Mouse (Mus musculus) liver, postnatal 0 days (tissue): ENCODE measurements around the gene Cacna2d2. TPM values are rescaled to one million over a fixed set of nuclear protein-coding genes. Genes with fewer than 3 reads are reported as not detected.

Experiments used
- ATAC-seq: fragments of 200-750 bp; cut with Nextera tagmentation; 2 replicates; pipeline ENCODE4 v1.8.0; 2017; ENCODE audit warnings: mild to moderate bottlenecking, moderate library complexity
- DNase-seq: peaks from one replicate; pipeline ENCODE4 v3.0.0-alpha.2; 2016
- H3K27ac ChIP-seq: fragments of 300-500 bp; sonication (generic); 2 replicates; pipeline ENCODE4 v1.5.1; 2014; ENCODE audit warnings: antibody characterized with exemption, moderate library complexity, mild to moderate bottlenecking, low read depth
- H3K27me3 ChIP-seq: fragments of 300-500 bp; sonication (generic); 2 replicates; pipeline ENCODE4 v1.6.1; 2014; ENCODE audit warnings: low read length, control low read depth, mixed read lengths; ENCODE audit not compliant: insufficient read depth
- H3K36me3 ChIP-seq: fragments of 300-500 bp; sonication (generic); replicated peaks from 2 replicates; pipeline ENCODE4 v1.6.1; 2014; ENCODE audit warnings: mild to moderate bottlenecking, control low read depth, low read length, moderate library complexity, mixed read lengths; ENCODE audit not compliant: insufficient read depth
- H3K4me1 ChIP-seq: fragments of 300-500 bp; sonication (generic); 2 replicates; pipeline ENCODE4 v1.6.1; 2014; ENCODE audit warnings: antibody characterized with exemption, mild to moderate bottlenecking, control low read depth; ENCODE audit not compliant: insufficient read depth
- H3K4me2 ChIP-seq: fragments of 300-500 bp; sonication (generic); 2 replicates; pipeline ENCODE4 v1.6.1; 2014; ENCODE audit warnings: low read depth, mild to moderate bottlenecking, low read length, moderate library complexity, mixed read lengths
- H3K4me3 ChIP-seq: fragments of 300-500 bp; sonication (generic); 2 replicates; pipeline ENCODE4 v1.5.1; 2014; ENCODE audit warnings: low read depth, low read length
- H3K9ac ChIP-seq: fragments of 300-500 bp; sonication (generic); replicated peaks from 2 replicates; pipeline ENCODE4 v1.6.1; 2014; ENCODE audit warnings: mild to moderate bottlenecking, moderate library complexity
- H3K9me3 ChIP-seq: fragments of 300-500 bp; sonication (generic); 2 replicates; pipeline ENCODE4 v1.6.1; 2016; ENCODE audit warnings: mild to moderate bottlenecking, control low read depth, low read length, mixed read lengths
- CTCF ChIP-seq: sonication (generic); IDR thresholded peaks from 2 replicates; pipeline ENCODE4 v1.5.1; 2016; ENCODE audit warnings: antibody characterized with exemption, low read depth
- EP300 ChIP-seq: IDR thresholded peaks from 2 replicates; pipeline ENCODE4 v1.6.1; 2016; ENCODE audit warnings: antibody characterized with exemption, low read depth, mild to moderate bottlenecking
- WGBS: fragments of 180-500 bp; shearing (Covaris S2); extraction: QIAGEN DNeasy Blood & Tissue Kit; methylation state at CpG from one replicate; pipeline ENCODE4 v1.1.7; 2014; ENCODE audit not compliant: insufficient replicate concordance; 5-methylcytosine and 5-hydroxymethylcytosine counted together
- polyA plus RNA-seq: library from polyadenylated mRNA; unstranded; fragments of >200 nt; fragmentation: Nextera tagmentation; extraction: Ambion mirVana; gene quantifications from 2 replicates; pipeline ENCODE4 v1.2.1, GENCODE M21; 2015

Cacna2d2 gene
- polyA plus RNA-seq, 1 experiment from 2014 or later: not detected

DNA sequence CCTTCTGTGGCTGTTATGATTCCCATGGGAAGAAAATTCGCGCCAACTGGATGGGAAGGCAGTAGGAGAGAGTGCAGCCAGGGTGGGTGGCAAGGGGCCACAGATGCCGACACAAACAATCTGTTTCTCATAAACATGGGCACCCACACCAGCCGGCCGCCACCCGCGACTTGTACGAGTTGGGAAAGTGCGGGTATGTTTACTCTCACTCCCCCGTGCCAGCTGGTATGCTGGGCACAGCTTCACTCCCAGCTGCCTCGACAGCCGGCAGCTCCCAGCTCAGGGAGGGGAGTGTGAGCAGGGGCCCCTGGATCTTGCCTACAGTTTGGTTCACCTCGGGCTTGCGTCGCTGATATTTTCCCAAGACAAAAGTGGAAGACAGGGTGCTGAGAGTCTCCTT lies 57.3 kb downstream of the Cacna2d2 start:
- Histone ChIP-seq H3K36me3 (no peaks in the 10 kb centered on the region), H3K4me2 (no peak overlapping the region), H3K9me3 (no peaks in the 10 kb centered on the region), H3K4me1 (no peaks in the 10 kb centered on the region), H3K4me3 (no peak overlapping the region), H3K27me3 (no peaks in the 10 kb centered on the region), H3K27ac (no peak overlapping the region), H3K9ac (no peak overlapping the region)
- 65% methylated on average over 15 of the region's 15 CpGs for WGBS
- TF ChIP-seq CTCF (no peak), EP300 (no peak)
- no peak for ATAC-seq
- DNase-seq: no peak

DNA sequence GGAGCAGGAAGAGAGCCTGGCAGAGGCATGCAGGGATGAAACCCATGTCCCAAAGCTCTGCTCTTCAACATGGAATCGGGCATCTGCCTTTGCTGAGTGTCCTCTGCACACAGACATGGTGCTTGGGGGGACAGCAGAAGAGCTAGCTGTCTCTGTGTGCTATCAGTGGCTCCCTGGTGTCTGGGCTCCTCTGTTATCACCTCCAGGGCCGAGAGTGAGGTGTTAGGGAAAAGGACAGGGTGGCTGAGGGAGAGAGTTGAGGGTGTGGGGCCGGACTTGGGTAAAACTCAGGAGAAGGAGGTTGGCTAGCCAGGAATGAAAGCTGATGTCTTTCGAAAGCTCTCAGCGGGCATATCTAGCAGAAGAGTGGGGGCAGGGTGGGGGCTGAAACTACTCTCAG lies 63.5 kb downstream of the Cacna2d2 start:
- Histone ChIP-seq H3K9me3 (no peaks in the 10 kb centered on the region), H3K4me3 (no peak overlapping the region), H3K27ac (no peak overlapping the region), H3K4me2 (no peak overlapping the region), H3K4me1 (no peaks in the 10 kb centered on the region), H3K36me3 (no peaks in the 10 kb centered on the region), H3K9ac (no peak overlapping the region), H3K27me3 (no peaks in the 10 kb centered on the region)
- DNase-seq (no peak), ATAC-seq (no peak)
- TF ChIP-seq CTCF (no peak), EP300 (no peak)
- 42% methylated on average over 5 of the region's 5 CpGs for WGBS

DNA sequence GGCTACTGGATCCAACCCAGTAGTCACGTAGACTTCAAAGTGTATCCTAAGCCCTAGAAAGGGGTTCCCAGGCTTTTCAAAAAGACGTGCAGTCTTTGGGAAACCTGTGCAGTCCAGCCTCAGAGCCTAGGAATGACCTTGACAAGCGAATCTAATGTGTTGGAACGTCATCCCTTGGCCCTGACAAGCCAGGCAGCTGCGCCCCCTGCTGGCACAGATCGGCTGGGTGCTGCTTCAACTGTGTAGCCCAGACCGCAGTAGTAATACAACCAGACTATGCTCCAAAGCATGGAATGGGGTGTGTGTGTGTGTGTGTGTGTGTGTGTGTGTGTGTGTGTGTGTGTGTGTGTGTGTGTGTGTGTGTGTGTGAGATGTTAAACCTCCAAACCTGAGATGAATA lies 64.1 kb downstream of the Cacna2d2 start:
- Histone ChIP-seq H3K36me3 (no peaks in the 10 kb centered on the region), H3K27me3 (no peaks in the 10 kb centered on the region), H3K27ac (no peak overlapping the region), H3K4me1 (no peaks in the 10 kb centered on the region), H3K9me3 (no peaks in the 10 kb centered on the region), H3K4me2 (no peak overlapping the region), H3K4me3 (no peak overlapping the region), H3K9ac (no peak overlapping the region)
- TF ChIP-seq EP300: no peak
- peak; percentile 94 for TF ChIP-seq CTCF
- peak; percentile 88 for DNase-seq
- WGBS: 16% methylated on average over 7 of the region's 7 CpGs
- ATAC-seq: peak; percentile 64

DNA sequence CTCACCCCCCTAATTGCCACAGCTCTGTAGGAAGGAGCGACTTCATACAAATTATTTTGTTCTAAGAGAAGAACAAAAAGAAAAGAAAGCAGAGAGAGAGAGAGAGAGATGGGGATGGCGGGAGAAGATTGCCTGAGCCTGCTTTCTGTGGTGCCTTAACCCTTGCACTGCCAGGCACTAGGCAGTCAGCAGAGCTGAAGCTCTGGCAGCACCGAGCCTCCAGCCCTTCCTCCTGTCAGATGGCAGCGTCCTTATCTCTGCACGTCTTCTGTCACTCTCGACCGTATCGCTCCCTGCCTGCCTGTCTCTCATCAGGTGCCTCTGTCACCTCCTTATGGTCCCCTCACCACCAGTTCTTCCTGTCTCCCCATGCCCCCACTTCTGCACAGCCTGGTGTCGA lies 64.7 kb downstream of the Cacna2d2 start:
- ATAC-seq: peak; percentile 19; the same call in 1 of the 2 replicates
- 15% methylated on average over 9 of the region's 9 CpGs for WGBS
- no peaks in the 10 kb centered on the region for H3K36me3 ChIP-seq
- no peak for DNase-seq
- no peak for TF ChIP-seq CTCF
- no peak for TF ChIP-seq EP300
- no peak overlapping the region for H3K9ac ChIP-seq
- H3K4me2 ChIP-seq: no peak overlapping the region
- H3K27me3 ChIP-seq: no peaks in the 10 kb centered on the region
- no peaks in the 10 kb centered on the region for H3K9me3 ChIP-seq
- H3K4me1 ChIP-seq: no peaks in the 10 kb centered on the region
- no peak overlapping the region for H3K27ac ChIP-seq
- H3K4me3 ChIP-seq: no peak overlapping the region

DNA sequence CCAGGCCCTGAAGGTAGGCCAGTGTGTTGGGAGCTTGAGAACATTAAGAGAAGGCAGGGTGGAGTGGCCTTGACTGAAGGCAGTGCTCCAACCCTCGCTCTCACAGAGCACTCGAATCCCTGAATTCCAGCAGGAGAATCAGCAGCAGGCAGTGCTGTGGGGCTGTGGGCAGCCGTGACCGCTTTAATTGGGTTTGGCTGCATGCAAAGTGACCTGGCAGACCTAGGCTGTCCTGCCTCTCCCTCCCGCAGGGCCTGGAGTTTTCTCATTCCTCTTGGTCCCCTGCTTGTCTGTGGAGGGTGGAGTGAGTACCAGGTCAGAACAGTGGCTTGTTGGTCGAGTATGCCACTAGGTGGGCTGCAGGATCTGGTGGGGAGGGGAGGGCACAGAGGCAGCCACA lies 66.2 kb downstream of the Cacna2d2 start:
- ATAC-seq: no peak

DNA sequence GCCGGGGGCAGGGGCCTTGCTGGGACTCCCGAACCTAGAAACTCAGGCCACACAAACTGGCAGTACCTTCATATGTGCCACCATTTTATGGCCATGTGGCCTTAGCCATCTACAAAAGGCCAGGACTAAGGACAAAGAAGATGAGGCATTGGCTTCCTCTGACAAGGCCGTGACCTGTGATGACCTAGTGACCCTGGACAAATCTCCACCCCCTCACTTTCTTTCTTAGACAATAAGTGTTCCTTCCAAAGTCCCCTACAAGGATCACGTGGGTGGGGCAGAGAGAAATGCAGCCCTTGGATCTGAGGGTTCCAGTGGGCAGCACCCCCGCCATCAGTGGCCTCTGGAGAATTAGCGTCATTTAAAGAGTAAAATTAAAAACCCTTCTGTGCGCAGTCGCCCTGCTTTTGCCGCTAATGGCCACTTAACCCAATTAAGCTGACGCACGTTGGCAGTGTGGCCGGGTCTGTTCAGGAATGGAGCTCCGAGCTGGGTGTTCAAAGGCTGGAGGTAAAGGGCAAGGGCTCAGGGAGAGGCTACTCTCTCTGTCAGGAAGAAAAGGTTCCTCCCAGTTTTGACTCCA lies 69.9 kb downstream of the Cacna2d2 start:
- no peak for TF ChIP-seq EP300
- TF ChIP-seq CTCF: no peak
- H3K4me1 ChIP-seq: no peaks in the 10 kb centered on the region
- no peaks in the 10 kb centered on the region for H3K27me3 ChIP-seq
- no peaks in the 10 kb centered on the region for H3K9me3 ChIP-seq
- H3K36me3 ChIP-seq: no peaks in the 10 kb centered on the region
- 72% methylated on average over 13 of the region's 13 CpGs for WGBS
- ATAC-seq (no peak), DNase-seq (no peak)
- no peak overlapping the region for H3K4me2 ChIP-seq
- H3K9ac ChIP-seq: no peak overlapping the region
- H3K4me3 ChIP-seq: no peak overlapping the region
- H3K27ac ChIP-seq: no peak overlapping the region

More for the DNA sequence above, 66.2 kb downstream of the Cacna2d2 start:
- 47% methylated on average over 6 of the region's 6 CpGs for WGBS
- Histone ChIP-seq H3K4me3 (no peak overlapping the region), H3K4me1 (no peaks in the 10 kb centered on the region), H3K27me3 (no peaks in the 10 kb centered on the region), H3K36me3 (no peaks in the 10 kb centered on the region), H3K4me2 (no peak overlapping the region), H3K9ac (no peak overlapping the region), H3K9me3 (no peaks in the 10 kb centered on the region), H3K27ac (no peak overlapping the region)
- DNase-seq: no peak
- TF ChIP-seq EP300: no peak
- TF ChIP-seq CTCF: no peak

DNA sequence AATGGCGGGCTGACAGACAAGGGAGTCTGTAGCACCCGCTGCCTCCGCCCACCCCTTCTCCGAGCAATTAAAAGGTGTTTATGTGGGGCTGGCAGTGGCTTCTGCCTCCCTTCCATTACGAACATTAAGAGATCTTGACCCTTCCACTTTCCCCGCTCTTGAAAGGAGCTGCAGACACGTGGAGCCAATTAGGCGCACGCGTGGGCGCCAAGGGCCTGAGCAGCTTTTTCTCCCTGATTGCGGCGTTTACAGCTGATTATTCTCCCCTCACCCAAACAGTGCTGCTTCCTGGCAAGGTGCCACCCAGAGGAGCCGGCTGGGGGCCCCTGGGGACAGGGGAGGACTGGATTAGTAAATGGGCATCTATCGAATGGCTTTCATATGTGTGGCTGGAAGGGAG lies 71.0 kb downstream of the Cacna2d2 start:
- 72% methylated on average over 15 of the region's 15 CpGs for WGBS
- H3K9ac ChIP-seq: no peak overlapping the region

More for the DNA sequence above, 71.0 kb downstream of the Cacna2d2 start:
- H3K27me3 ChIP-seq: no peaks in the 10 kb centered on the region
- no peaks in the 10 kb centered on the region for H3K9me3 ChIP-seq
- H3K36me3 ChIP-seq: no peaks in the 10 kb centered on the region
- no peak overlapping the region for H3K27ac ChIP-seq
- TF ChIP-seq EP300: no peak
- TF ChIP-seq CTCF: no peak
- H3K4me3 ChIP-seq: no peak overlapping the region
- DNase-seq (no peak), ATAC-seq (no peak)
- H3K4me1 ChIP-seq: no peaks in the 10 kb centered on the region
- H3K4me2 ChIP-seq: no peak overlapping the region
